ENCODE assay signal across 8 mouse cellular contexts in the genomic region with DNA sequence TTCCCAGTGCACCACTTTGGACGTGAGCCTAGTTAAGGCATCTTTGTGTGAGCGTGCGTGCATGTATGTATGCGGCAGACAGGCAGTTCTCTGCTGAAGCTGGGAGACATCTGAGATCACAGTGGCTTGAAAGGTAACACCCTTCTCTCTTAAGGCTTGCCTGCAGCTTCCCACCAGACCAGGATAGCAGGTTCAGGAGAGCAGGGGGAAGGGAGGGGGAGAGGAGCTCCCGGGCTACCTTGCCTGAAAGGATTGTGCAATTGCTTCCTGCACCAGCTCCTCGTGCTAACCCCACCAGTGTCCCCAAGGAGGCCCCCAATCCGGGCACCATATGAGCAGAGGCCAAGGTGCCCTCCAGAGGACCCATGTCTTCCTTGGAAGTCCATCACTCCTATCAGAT. TPM values are rescaled to one million over a fixed set of nuclear protein-coding genes. Genes with fewer than 3 reads are reported as not detected.
DNase-seq lines count a peak whose midpoint lies in the region; ATAC-seq and TF ChIP-seq lines count a peak whose summit lies in the region.

No protein-coding gene starts in this region.

- peak overlapping the region; percentile 85 for H3K4me3 ChIP-seq in lung, embryonic 15.5 days
- 0 out of 2 replicates have a peak overlapping the region, but pooled peaks have one; percentile 2 for H3K4me3 ChIP-seq in brown adipose tissue, adult 24 weeks (ENCODE audit: insufficient read depth, low read depth, low read length)
- H3K4me3 ChIP-seq in hindbrain, postnatal 0 days (ENCODE audit: low read length) = peak overlapping the region; percentile 26; the same call in 1 of the 2 replicates
- H3K4me3 ChIP-seq in neural tube, embryonic 12.5 days = no peak overlapping the region

- WGBS in lung, embryonic 15.5 days = 17% methylated on average over 7 of the region's 7 CpGs
- WGBS in hindbrain, postnatal 0 days = 22% methylated on average over 7 of the region's 7 CpGs
- WGBS in neural tube, embryonic 12.5 days = 24% methylated on average over 7 of the region's 7 CpGs

- H3K4me2 ChIP-seq in lung, embryonic 15.5 days = peak overlapping the region; percentile 93
- H3K4me2 ChIP-seq in hindbrain, postnatal 0 days (ENCODE audit: low read depth, low read length) = peak overlapping the region; percentile 97
- H3K4me2 ChIP-seq in neural tube, embryonic 12.5 days (replicated peaks) = peak overlapping the region; percentile 94

- H3K4me1 ChIP-seq in lung, embryonic 15.5 days = peaks cover 61% of the 10 kb centered on the region
- H3K4me1 ChIP-seq in brown adipose tissue, adult 24 weeks (ENCODE audit: control insufficient read depth, insufficient read depth, insufficient read length, low read length) = peaks cover 4% of the 10 kb centered on the region; the same call in 1 of the 2 replicates
- H3K4me1 ChIP-seq in hindbrain, postnatal 0 days (ENCODE audit: insufficient read depth, low read length) = peaks cover 14% of the 10 kb centered on the region; the same call in 1 of the 2 replicates
- H3K4me1 ChIP-seq in neural tube, embryonic 12.5 days = peaks cover 45% of the 10 kb centered on the region

- ATAC-seq in lung, embryonic 15.5 days (ENCODE audit: borderline replicate concordance, extremely low read depth, low FRiP score, low TSS enrichment) = no peak; the same call in 1 of the 2 replicates
- ATAC-seq in hindbrain, postnatal 0 days = no peak
- no peak for ATAC-seq in neural tube, embryonic 12.5 days (ENCODE audit: low FRiP score, low read depth)

- no peak for DNase-seq in lung, postnatal 10 days
- DNase-seq in hindbrain, postnatal 0 days (ENCODE audit: low spot score) = no peak
- no peak for DNase-seq in left cerebral cortex, adult 18-20 months (ENCODE audit: low spot score in 2 of 2)
- no peak for DNase-seq in right cerebral cortex, postnatal 36 days (ENCODE audit: low spot score in 2 of 2)
- no peak for DNase-seq in adrenal gland, adult 2 months

- TF ChIP-seq CTCF in hindbrain, postnatal 0 days (IDR thresholded peaks at IDR 0.05; ENCODE audit: low read depth) = no peak

- H3K36me3 ChIP-seq in lung, embryonic 15.5 days = no peaks in the 10 kb centered on the region
- no peaks in the 10 kb centered on the region for H3K36me3 ChIP-seq in hindbrain, postnatal 0 days (ENCODE audit: insufficient read depth, low read length)
- no peaks in the 10 kb centered on the region for H3K36me3 ChIP-seq in neural tube, embryonic 12.5 days

- H3K9ac ChIP-seq in lung, embryonic 15.5 days = no peak overlapping the region
- H3K9ac ChIP-seq in hindbrain, postnatal 0 days (replicated peaks; ENCODE audit: low read length) = 0 out of 2 replicates have a peak overlapping the region, but pooled peaks have one; percentile 17
- H3K9ac ChIP-seq in neural tube, embryonic 12.5 days = no peak overlapping the region

- H3K9me3 ChIP-seq in lung, embryonic 15.5 days = no peaks in the 10 kb centered on the region
- H3K9me3 ChIP-seq in hindbrain, postnatal 0 days (ENCODE audit: low read length) = no peaks in the 10 kb centered on the region
- H3K9me3 ChIP-seq in neural tube, embryonic 12.5 days = no peaks in the 10 kb centered on the region

- H3K27me3 ChIP-seq in lung, embryonic 15.5 days = peaks cover 19% of the 10 kb centered on the region
- H3K27me3 ChIP-seq in hindbrain, postnatal 0 days (ENCODE audit: insufficient read depth, low read length) = no peaks in the 10 kb centered on the region
- peaks cover 5% of the 10 kb centered on the region for H3K27me3 ChIP-seq in neural tube, embryonic 12.5 days (replicated peaks)

- H3K27ac ChIP-seq in lung, embryonic 15.5 days = peak overlapping the region; percentile 81
- H3K27ac ChIP-seq in brown adipose tissue, adult 24 weeks (replicated peaks; ENCODE audit: low read depth, low read length) = no peak overlapping the region
- H3K27ac ChIP-seq in hindbrain, postnatal 0 days = no peak overlapping the region
- H3K27ac ChIP-seq in neural tube, embryonic 12.5 days = no peak overlapping the region

RNA-seq across cellular contexts. Expression of a gene that starts 3.0 kb away (rescaled TPM):
- polyA plus RNA-seq in lung, embryonic 15.5 days (2015; fragmentation: Nextera tagmentation; extraction: Ambion mirVana) = 125 and 140 TPM in 2 replicates
- polyA plus RNA-seq in brown adipose tissue, adult 24 weeks (2012; ENCODE audit: insufficient read depth, insufficient read length, missing spikeins) = 3.0 and 3.6 TPM in 2 replicates
- 44.7 and 52.6 TPM in 2 replicates for total RNA-seq in hindbrain, postnatal 0 days (2014; rRNA removed)
- polyA plus RNA-seq in hindbrain, postnatal 0 days (2015; fragmentation: Nextera tagmentation; extraction: Ambion mirVana) = 62.4 and 72.7 TPM in 2 replicates
- polyA plus RNA-seq in neural tube, embryonic 12.5 days (2016; fragmentation: Nextera tagmentation; extraction: Ambion mirVana) = 67.1 and 87.8 TPM in 2 replicates
- total RNA-seq in left cerebral cortex, adult 18-20 months (2021) = 10 to 100 TPM; 42.4 to 46.8 TPM
- total RNA-seq in adrenal gland, adult 2 months (2021) = 10 to 100 TPM; 23.2 to 27.3 TPM
- 5.6 and 6.2 TPM in 2 replicates for polyA plus RNA-seq in adrenal gland, adult 2 months (2012; rRNA removed)
